Mouse (Mus musculus) CH12.LX (cell line): ENCODE data around the gene Galk2. TPM values are rescaled to one million over a fixed set of nuclear protein-coding genes. Genes with fewer than 3 reads are reported as not detected.

Source experiments
- DNase-seq: peaks from one replicate; pipeline ENCODE4 v3.0.0-alpha.2; 2013; ENCODE audit errors: extremely low read depth
- H3K27ac ChIP-seq: 2 replicates; pipeline ENCODE4 v1.5.1; 2012; ENCODE audit warnings: low read depth, mild to moderate bottlenecking, control low read depth, moderate library complexity; ENCODE audit not compliant: insufficient read depth
- H3K27me3 ChIP-seq: replicated peaks from 2 replicates; pipeline ENCODE3; 2012; ENCODE audit warnings: inconsistent platforms
- H3K36me3 ChIP-seq, 2 experiments: replicated peaks in 1 of 2; 2 replicates each; pipeline versions ENCODE3 to v1.6.1; 2012; ENCODE audit warnings: inconsistent platforms in 1 of 2, low read length in 1 of 2, mild to moderate bottlenecking in 1 of 2, mixed read lengths in 1 of 2, moderate library complexity in 1 of 2; ENCODE audit not compliant: control insufficient read depth in 1 of 2, insufficient read depth in 1 of 2
- H3K4me1 ChIP-seq, 2 experiments: 2 replicates each; pipeline ENCODE4 v1.6.1; 2012; ENCODE audit warnings: inconsistent platforms in 1 of 2, moderate library complexity in 1 of 2; ENCODE audit not compliant: insufficient read depth in 2 of 2, control insufficient read depth in 1 of 2
- H3K4me2 ChIP-seq: 2 replicates; pipeline ENCODE4 v1.6.1; 2012; ENCODE audit warnings: low read depth, mild to moderate bottlenecking, control low read depth; ENCODE audit not compliant: poor library complexity, insufficient read depth, severe bottlenecking
- H3K4me3 ChIP-seq, 3 experiments: fragments of 150-350 bp in 1 of 3; sonication (generic) in 1 of 3; replicated peaks in 1 of 3; 2 replicates each; pipeline versions ENCODE3 to v1.5.1; 2011 to 2012; ENCODE audit warnings: low read depth in 2 of 3, low read length in 2 of 3, mild to moderate bottlenecking in 2 of 3, moderate library complexity in 2 of 3, control low read depth in 1 of 3, improper control_type of control experiment in 1 of 3, inconsistent platforms in 1 of 3, mixed read lengths in 1 of 3; ENCODE audit not compliant: poor library complexity in 1 of 3
- H3K79me2 ChIP-seq: replicated peaks from 2 replicates; pipeline ENCODE4 v1.6.1; 2012; ENCODE audit warnings: mild to moderate bottlenecking, moderate library complexity; ENCODE audit not compliant: control insufficient read depth, poor library complexity, insufficient read depth, severe bottlenecking; ENCODE audit errors: extremely low read depth
- H3K9ac ChIP-seq: 2 replicates; pipeline ENCODE4 v1.6.1; 2012; ENCODE audit warnings: low read depth, mild to moderate bottlenecking, control low read depth, moderate library complexity; ENCODE audit not compliant: insufficient read depth
- H3K9me3 ChIP-seq: replicated peaks from 2 replicates; pipeline ENCODE3; 2012; ENCODE audit warnings: low read length, inconsistent platforms, mixed read lengths
- CHD2 ChIP-seq: IDR thresholded peaks from 2 replicates; pipeline ENCODE4 v1.6.1; 2011; ENCODE audit warnings: low read length, improper control_type of control experiment
- CTCF ChIP-seq, 2 experiments: IDR thresholded peaks in 1 of 2; conservative IDR thresholded peaks in 1 of 2; 2 replicates each; pipeline ENCODE4 v1.5.1; 2011 to 2012; ENCODE audit warnings: low read depth in 2 of 2, low read length in 2 of 2, improper control_type of control experiment in 1 of 2, inconsistent platforms in 1 of 2, mild to moderate bottlenecking in 1 of 2, moderate library complexity in 1 of 2
- E2F4 ChIP-seq: IDR thresholded peaks from 2 replicates; pipeline ENCODE4 v1.6.1; 2011; ENCODE audit warnings: low read depth, low read length, improper control_type of control experiment; ENCODE audit not compliant: insufficient replicate concordance
- ELF1 ChIP-seq: IDR thresholded peaks from 2 replicates; pipeline ENCODE4 v1.6.1; 2014; ENCODE audit warnings: low read depth, mild to moderate bottlenecking, inconsistent platforms, low read length, improper control_type of control experiment
- GABPA ChIP-seq: IDR thresholded peaks from 2 replicates; pipeline ENCODE4 v1.6.1; 2012; ENCODE audit warnings: low read depth, low read length, improper control_type of control experiment, inconsistent platforms; ENCODE audit not compliant: insufficient replicate concordance
- IRF4 ChIP-seq: IDR thresholded peaks from 2 replicates; pipeline ENCODE4 v1.6.1; 2014; ENCODE audit warnings: low read depth, mild to moderate bottlenecking, inconsistent platforms, low read length, improper control_type of control experiment
- KAT2A ChIP-seq: IDR thresholded peaks from 2 replicates; pipeline ENCODE4 v1.6.1; 2012; ENCODE audit warnings: low read length, improper control_type of control experiment, inconsistent platforms; ENCODE audit not compliant: insufficient replicate concordance
- MAX ChIP-seq: IDR thresholded peaks from 2 replicates; pipeline ENCODE4 v1.6.1; 2011; ENCODE audit warnings: low read length, improper control_type of control experiment
- MEF2A ChIP-seq: IDR thresholded peaks from 2 replicates; pipeline ENCODE4 v1.6.1; 2014; ENCODE audit warnings: low read depth, mild to moderate bottlenecking, inconsistent platforms, low read length, improper control_type of control experiment, borderline replicate concordance
- NELFE ChIP-seq: IDR thresholded peaks from 2 replicates; pipeline ENCODE4 v1.6.1; 2011; ENCODE audit warnings: low read depth, low read length, improper control_type of control experiment
- NRF1 ChIP-seq: IDR thresholded peaks from 2 replicates; pipeline ENCODE4 v1.6.1; 2014; ENCODE audit warnings: low read depth, mild to moderate bottlenecking, inconsistent platforms, low read length, improper control_type of control experiment, moderate library complexity
- PAX5 ChIP-seq: IDR thresholded peaks from 2 replicates; pipeline ENCODE4 v1.6.1; 2012; ENCODE audit warnings: low read length, inconsistent platforms, mixed read lengths
- POLR2AphosphoS2 ChIP-seq: IDR thresholded peaks from 2 replicates; pipeline ENCODE4 v1.6.1; 2011; ENCODE audit warnings: low read depth, low read length, improper control_type of control experiment
- RAD21 ChIP-seq: IDR thresholded peaks from 2 replicates; pipeline ENCODE4 v1.6.1; 2011; ENCODE audit warnings: low read depth, mild to moderate bottlenecking, low read length, improper control_type of control experiment, moderate library complexity
- SIN3A ChIP-seq: IDR thresholded peaks from 2 replicates; pipeline ENCODE4 v1.6.1; 2012; ENCODE audit warnings: low read length, improper control_type of control experiment, inconsistent platforms
- SMC3 ChIP-seq: IDR thresholded peaks from 2 replicates; pipeline ENCODE4 v1.6.1; 2011; ENCODE audit warnings: low read depth, low read length, improper control_type of control experiment
- TBP ChIP-seq: conservative IDR thresholded peaks from 2 replicates; pipeline ENCODE4 v1.6.1; 2011; ENCODE audit warnings: low read depth, low read length, improper control_type of control experiment
- TCF12 ChIP-seq: IDR thresholded peaks from 2 replicates; pipeline ENCODE4 v1.6.1; 2014; ENCODE audit warnings: low read depth, mild to moderate bottlenecking, inconsistent platforms, low read length, improper control_type of control experiment
- UBTF ChIP-seq: IDR thresholded peaks from 2 replicates; pipeline ENCODE4 v1.6.1; 2012; ENCODE audit warnings: low read depth, mild to moderate bottlenecking, inconsistent platforms, low read length, improper control_type of control experiment, moderate library complexity
- USF1 ChIP-seq: IDR thresholded peaks from 2 replicates; pipeline ENCODE4 v1.6.1; 2014; ENCODE audit warnings: low read depth, mild to moderate bottlenecking, inconsistent platforms, low read length, improper control_type of control experiment
- USF2 ChIP-seq: conservative IDR thresholded peaks from 2 replicates; pipeline ENCODE4 v1.6.1; 2011; ENCODE audit warnings: low read depth, low read length, improper control_type of control experiment
- ZC3H11A ChIP-seq: IDR thresholded peaks from 2 replicates; pipeline ENCODE4 v1.6.1; 2012; ENCODE audit warnings: low read depth, mild to moderate bottlenecking, inconsistent platforms, low read length, improper control_type of control experiment
- ZKSCAN1 ChIP-seq: IDR thresholded peaks from 2 replicates; pipeline ENCODE4 v1.6.1; 2012; ENCODE audit warnings: low read depth, inconsistent platforms, low read length, improper control_type of control experiment, borderline replicate concordance
- ZMIZ1 ChIP-seq: IDR thresholded peaks from 2 replicates; pipeline ENCODE4 v1.6.1; 2012; ENCODE audit warnings: low read depth, mild to moderate bottlenecking, inconsistent platforms, low read length, improper control_type of control experiment
- ZNF384 ChIP-seq: IDR thresholded peaks from 2 replicates; pipeline ENCODE4 v1.6.1; 2012; ENCODE audit warnings: low read depth, low read length, improper control_type of control experiment, inconsistent platforms
- dilution Hi-C: fragments of 300-500 bp; cut with MboI; formaldehyde crosslinking; loops from 2 replicates; pipeline ENCODE4 v1.14.3; 2020; ENCODE audit warnings: low sequenced_read_pairs; ENCODE audit not compliant: extremely low pct_unique_long_range_greater_than_20kb, extremely low pct_ligation_motif_present
- in situ Hi-C: fragments of 300-500 bp; cut with MboI; formaldehyde crosslinking; loops from 3 replicates; pipeline ENCODE4 v1.14.3; 2019; ENCODE audit warnings: low sequenced_read_pairs, low pct_ligation_motif_present, low pct_unique_long_range_greater_than_20kb, mixed read lengths
- polyA plus RNA-seq: library from polyadenylated mRNA; unstranded; fragments of >175 nt; gene quantifications from 2 replicates; pipeline ENCODE4 v1.2.1, GENCODE M21; 2012; ENCODE audit warnings: low read depth; ENCODE audit not compliant: insufficient read length
- total RNA-seq, 2 experiments: library from RNA; depleted of rRNA; stranded (reverse); fragments of 300-350 nt in 1 of 2; fragments of >200 nt in 1 of 2; gene quantifications; 2 replicates each; pipeline ENCODE4 v1.2.3; 2012 to 2014

The Galk2 gene
- total and polyA plus RNA-seq, 3 experiments: 36.7 to 59.9 (median 41.8) TPM

GRCm38 (mm10) chr2:125914713-125915112, 55.8 kb downstream of the Galk2 start:
- H3K4me3 ChIP-seq: no peak overlapping the region
- no peaks in the 10 kb centered on the region for H3K9me3 ChIP-seq
- DNase-seq: no peak
- no peaks in the 10 kb centered on the region for H3K79me2 ChIP-seq
- dilution Hi-C loops: no loop called here
- TF ChIP-seq ELF1 (no peak), ZC3H11A (no peak), RAD21 (no peak), KAT2A (no peak), NELFE (no peak), CTCF (conservative IDR thresholded peaks at IDR 0.05 in 1 of 2, IDR thresholded peaks at IDR 0.05 in 1 of 2; ENCODE audit: low read depth in 2 of 2, low read length in 2 of 2) (no peak), CHD2 (no peak), MEF2A (no peak), ZKSCAN1 (no peak), UBTF (no peak)
- no peaks in the 10 kb centered on the region for H3K27me3 ChIP-seq
- no peak overlapping the region for H3K9ac ChIP-seq
- H3K27ac ChIP-seq: no peak overlapping the region
- in situ Hi-C loops: no loop called here
- no peaks in the 10 kb centered on the region; a peak in 1 of 4 replicates for H3K4me1 ChIP-seq
- peaks cover 5 to 48% of the 10 kb centered on the region in 2 experiments for H3K36me3 ChIP-seq
- H3K4me2 ChIP-seq: no peak overlapping the region

GRCm38 (mm10) chr2:125916652-125917296, 57.9 kb downstream of the Galk2 start:
- Histone ChIP-seq H3K9me3 (no peaks in the 10 kb centered on the region), H3K4me2 (no peak overlapping the region), H3K27ac (no peak overlapping the region), H3K4me3 (no peak overlapping the region), H3K9ac (no peak overlapping the region), H3K4me1 (no peaks in the 10 kb centered on the region; a peak in 1 of 4 replicates), H3K79me2 (no peaks in the 10 kb centered on the region), H3K27me3 (no peaks in the 10 kb centered on the region), H3K36me3 (peaks cover 5 to 52% of the 10 kb centered on the region in 2 experiments)
- dilution Hi-C loops (no loop called here), in situ Hi-C loops (no loop called here)
- no peak for DNase-seq
- TF ChIP-seq SMC3 (no peak), SIN3A (no peak), GABPA (no peak), POLR2AphosphoS2 (no peak), UBTF (no peak), PAX5 (no peak), RAD21 (no peak), ZMIZ1 (no peak), E2F4 (no peak), TCF12 (no peak), ZNF384 (no peak), MEF2A (no peak), TBP (no peak), NRF1 (no peak), USF2 (no peak), IRF4 (no peak), ZC3H11A (no peak), USF1 (no peak), MAX (no peak), KAT2A (no peak)
